Mouse (Mus musculus) midbrain, embryonic 16.5 days (tissue): ENCODE measurements at regions not wholly inside any gene's neighbourhood (a gene's known extent, or its start where the extent isn't known, plus 50 kb on each side); places are given as distances from the start of the nearest gene placed in this dataset.

Experiments
- ATAC-seq: fragments of 200-750 bp; cut with Nextera tagmentation; 2 replicates; pipeline ENCODE4 v1.8.0; 2017; ENCODE audit warnings: moderate TSS enrichment
- H3K27ac ChIP-seq: fragments of 300-500 bp; sonication (generic); 2 replicates; pipeline ENCODE4 v1.5.1; 2014; ENCODE audit warnings: mild to moderate bottlenecking, low read length, mixed read lengths
- H3K27me3 ChIP-seq: fragments of 300-500 bp; sonication (generic); 2 replicates; pipeline ENCODE4 v1.6.1; 2014; ENCODE audit warnings: low read depth, low read length, mixed read lengths; ENCODE audit not compliant: control insufficient read depth, insufficient read depth
- H3K36me3 ChIP-seq: fragments of 300-500 bp; sonication (generic); 2 replicates; pipeline ENCODE4 v1.6.1; 2014; ENCODE audit warnings: mild to moderate bottlenecking, low read length, moderate library complexity, mixed read lengths; ENCODE audit not compliant: control insufficient read depth, insufficient read depth
- H3K4me1 ChIP-seq: fragments of 300-500 bp; sonication (generic); 2 replicates; pipeline ENCODE4 v1.6.1; 2014; ENCODE audit warnings: mild to moderate bottlenecking, low read length, mixed read lengths; ENCODE audit not compliant: control insufficient read depth, insufficient read depth
- H3K4me2 ChIP-seq: fragments of 300-500 bp; sonication (generic); 2 replicates; pipeline ENCODE4 v1.6.1; 2014; ENCODE audit warnings: mild to moderate bottlenecking, low read length, mixed read lengths
- H3K4me3 ChIP-seq: fragments of 300-500 bp; sonication (generic); 2 replicates; pipeline ENCODE4 v1.5.1; 2014; ENCODE audit warnings: low read depth, mild to moderate bottlenecking, low read length, moderate library complexity, mixed read lengths
- H3K9ac ChIP-seq: fragments of 300-500 bp; sonication (generic); 2 replicates; pipeline ENCODE4 v1.6.1; 2014; ENCODE audit warnings: low read depth, low read length, mixed read lengths
- H3K9me3 ChIP-seq: fragments of 300-500 bp; sonication (generic); replicated peaks from 2 replicates; pipeline ENCODE4 v1.6.1; 2014; ENCODE audit warnings: mild to moderate bottlenecking, low read length, mixed read lengths; ENCODE audit not compliant: control insufficient read depth, poor library complexity, severe bottlenecking
- WGBS: fragments of 180-500 bp; shearing (Covaris S2); extraction: QIAGEN DNeasy Blood & Tissue Kit; methylation state at CpG from one replicate; pipeline ENCODE4 v1.1.7; 2014; 5-methylcytosine and 5-hydroxymethylcytosine counted together

- ATAC-seq, result no peak
Measured at GRCm38 (mm10) chr13:99092279-99092930, 92.2 kb upstream of the Zfp366 start.

GRCm38 (mm10) chr13:99091562-99092278 lies 92.9 kb upstream of the Zfp366 start:
- Histone ChIP-seq H3K9me3 (no peaks in the 10 kb centered on the region), H3K4me1 (peaks cover 16% of the 10 kb centered on the region), H3K9ac (no peak overlapping the region), H3K27me3 (no peaks in the 10 kb centered on the region), H3K4me3 (no peak overlapping the region), H3K27ac (no peak overlapping the region), H3K4me2 (no peak overlapping the region), H3K36me3 (no peaks in the 10 kb centered on the region)
- WGBS, result 76% methylated on average over 7 of the region's 7 CpGs
- ATAC-seq, result no peak

More at GRCm38 (mm10) chr13:99092279-99092930, 92.2 kb upstream of the Zfp366 start:
- Histone ChIP-seq H3K27ac (0 out of 2 replicates have a peak overlapping the region, but pooled peaks have one; percentile 33), H3K36me3 (no peaks in the 10 kb centered on the region), H3K9me3 (no peaks in the 10 kb centered on the region), H3K4me2 (no peak overlapping the region), H3K4me3 (no peak overlapping the region), H3K4me1 (peaks cover 16% of the 10 kb centered on the region), H3K27me3 (no peaks in the 10 kb centered on the region), H3K9ac (no peak overlapping the region)
- 27% methylated on average over 14 of the region's 14 CpGs for WGBS

- H3K9ac ChIP-seq, result no peak overlapping the region
- H3K27ac ChIP-seq, result no peak overlapping the region
- H3K4me1 ChIP-seq, result peaks cover 16% of the 10 kb centered on the region
- H3K4me3 ChIP-seq, result no peak overlapping the region
- H3K36me3 ChIP-seq, result no peaks in the 10 kb centered on the region
- no peak for ATAC-seq
- H3K9me3 ChIP-seq, result no peaks in the 10 kb centered on the region
- H3K4me2 ChIP-seq, result no peak overlapping the region
- 45% methylated on average over 3 of the region's 3 CpGs for WGBS
- H3K27me3 ChIP-seq, result no peaks in the 10 kb centered on the region
Measured at GRCm38 (mm10) chr13:99090361-99090760, 94.3 kb upstream of the Zfp366 start.

DNA sequence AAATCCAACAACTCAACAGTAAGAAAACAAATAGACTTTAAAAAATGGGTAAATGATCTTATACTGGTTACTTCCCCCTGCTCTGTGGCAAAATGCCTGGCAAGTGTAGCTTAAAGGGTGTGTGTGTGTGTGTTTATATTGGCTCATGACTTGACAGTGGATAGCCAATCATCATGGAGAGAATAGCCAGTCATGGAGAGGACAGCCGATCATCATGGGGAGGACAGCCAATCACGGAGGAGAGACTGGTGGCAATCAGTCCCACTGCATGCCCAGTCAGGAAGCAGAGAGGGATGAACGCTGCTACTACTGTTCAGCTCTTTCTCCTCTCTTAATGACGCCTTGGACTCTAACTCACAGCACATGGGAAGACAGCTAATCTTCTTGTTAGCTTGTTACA lies 96.3 kb upstream of the Zfp366 start:
- Histone ChIP-seq H3K36me3 (no peaks in the 10 kb centered on the region), H3K9ac (no peak overlapping the region), H3K9me3 (no peaks in the 10 kb centered on the region), H3K4me2 (no peak overlapping the region), H3K4me3 (no peak overlapping the region), H3K4me1 (peaks cover 11% of the 10 kb centered on the region), H3K27me3 (no peaks in the 10 kb centered on the region), H3K27ac (no peak overlapping the region)
- no peak for ATAC-seq
- 91% methylated on average over 4 of the region's 4 CpGs for WGBS

GRCm38 (mm10) chr13:99079331-99079761 lies 95.0 kb upstream of the 1700024P04Rik start:
- ATAC-seq, result no peak
- no peaks in the 10 kb centered on the region for H3K27me3 ChIP-seq
- WGBS, result 96% methylated on average over 8 of the region's 8 CpGs
- H3K9me3 ChIP-seq, result no peaks in the 10 kb centered on the region
- H3K9ac ChIP-seq, result no peak overlapping the region
- H3K36me3 ChIP-seq, result no peaks in the 10 kb centered on the region
- H3K4me2 ChIP-seq, result no peak overlapping the region
- H3K4me3 ChIP-seq, result no peak overlapping the region
- H3K4me1 ChIP-seq, result no peaks in the 10 kb centered on the region
- H3K27ac ChIP-seq, result no peak overlapping the region

GRCm38 (mm10) chr13:99078643-99079042 lies 94.3 kb upstream of the 1700024P04Rik start:
- no peaks in the 10 kb centered on the region for H3K9me3 ChIP-seq
- H3K9ac ChIP-seq, result no peak overlapping the region
- H3K4me2 ChIP-seq, result no peak overlapping the region
- H3K36me3 ChIP-seq, result no peaks in the 10 kb centered on the region
- H3K4me1 ChIP-seq, result no peaks in the 10 kb centered on the region
- no peak for ATAC-seq
- H3K4me3 ChIP-seq, result no peak overlapping the region
- WGBS, result 94% methylated on average over 10 of the region's 10 CpGs
- H3K27me3 ChIP-seq, result no peaks in the 10 kb centered on the region
- H3K27ac ChIP-seq, result no peak overlapping the region

- Histone ChIP-seq H3K4me2 (no peak overlapping the region), H3K27me3 (no peaks in the 10 kb centered on the region), H3K36me3 (no peaks in the 10 kb centered on the region), H3K9me3 (no peaks in the 10 kb centered on the region), H3K27ac (no peak overlapping the region), H3K9ac (no peak overlapping the region), H3K4me1 (peaks cover 3% of the 10 kb centered on the region), H3K4me3 (no peak overlapping the region)
- 69% methylated on average over 6 of the region's 6 CpGs for WGBS
- ATAC-seq, result no peak
Measured at GRCm38 (mm10) chr13:99077039-99077749, 92.8 kb upstream of the 1700024P04Rik start.

DNA sequence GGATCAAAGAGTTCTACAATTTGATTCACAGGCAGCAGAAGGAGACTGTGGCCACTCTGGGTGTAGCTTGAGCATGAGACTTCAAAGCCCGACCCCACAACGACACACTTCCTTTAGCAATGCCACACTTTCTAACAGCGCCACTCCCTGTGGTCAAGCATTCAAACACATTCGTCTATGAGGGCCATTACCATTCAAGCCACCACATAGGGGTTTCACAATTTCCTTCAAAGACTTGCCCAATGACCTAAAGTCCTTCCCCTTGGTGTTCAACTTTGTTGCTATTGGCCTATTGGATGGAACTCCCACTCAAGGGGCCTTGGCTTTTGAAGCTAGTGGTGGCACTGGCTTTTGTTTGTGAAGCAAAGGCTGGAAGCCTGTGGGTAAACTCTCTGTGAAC lies 91.1 kb upstream of the 1700024P04Rik start:
- peaks cover 3% of the 10 kb centered on the region for H3K4me1 ChIP-seq
- H3K4me2 ChIP-seq, result no peak overlapping the region
- no peaks in the 10 kb centered on the region for H3K27me3 ChIP-seq
- no peaks in the 10 kb centered on the region for H3K9me3 ChIP-seq
- 83% methylated on average over 4 of the region's 4 CpGs for WGBS
- H3K27ac ChIP-seq, result no peak overlapping the region
- H3K9ac ChIP-seq, result no peak overlapping the region
- no peak overlapping the region for H3K4me3 ChIP-seq
- no peak for ATAC-seq
- no peaks in the 10 kb centered on the region for H3K36me3 ChIP-seq
